Mouse (Mus musculus) MN1 (cell line): ENCODE measurements around the gene Ccnl1.
A peak's percentile ranks its signal among the peaks of the same experiment; 100 is the strongest.

Experiments
- DNase-seq: peaks from one replicate; pipeline ENCODE4 v3.0.0-alpha.2; 2016; ENCODE audit warnings: low spot score

Ccnl1 gene

DNA sequence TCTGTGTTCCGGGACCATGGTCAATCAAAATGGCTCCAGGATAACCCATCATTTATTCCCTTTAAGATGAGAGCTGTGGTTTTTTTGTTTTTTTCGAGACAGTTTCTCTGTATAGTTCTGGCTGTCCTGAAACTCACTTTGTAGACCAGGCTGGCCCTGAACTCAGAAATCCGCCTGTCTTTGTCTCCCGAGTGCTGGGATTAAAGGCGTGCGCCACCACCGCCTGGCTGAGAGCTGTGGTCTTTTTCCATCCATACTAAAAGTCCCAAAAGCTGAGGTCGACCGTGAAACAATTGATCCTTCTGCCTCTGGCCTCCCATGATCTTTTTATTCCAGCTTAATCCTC, 764 bp upstream of the Ccnl1 start:
- DNase-seq = peak; percentile 45

DNA sequence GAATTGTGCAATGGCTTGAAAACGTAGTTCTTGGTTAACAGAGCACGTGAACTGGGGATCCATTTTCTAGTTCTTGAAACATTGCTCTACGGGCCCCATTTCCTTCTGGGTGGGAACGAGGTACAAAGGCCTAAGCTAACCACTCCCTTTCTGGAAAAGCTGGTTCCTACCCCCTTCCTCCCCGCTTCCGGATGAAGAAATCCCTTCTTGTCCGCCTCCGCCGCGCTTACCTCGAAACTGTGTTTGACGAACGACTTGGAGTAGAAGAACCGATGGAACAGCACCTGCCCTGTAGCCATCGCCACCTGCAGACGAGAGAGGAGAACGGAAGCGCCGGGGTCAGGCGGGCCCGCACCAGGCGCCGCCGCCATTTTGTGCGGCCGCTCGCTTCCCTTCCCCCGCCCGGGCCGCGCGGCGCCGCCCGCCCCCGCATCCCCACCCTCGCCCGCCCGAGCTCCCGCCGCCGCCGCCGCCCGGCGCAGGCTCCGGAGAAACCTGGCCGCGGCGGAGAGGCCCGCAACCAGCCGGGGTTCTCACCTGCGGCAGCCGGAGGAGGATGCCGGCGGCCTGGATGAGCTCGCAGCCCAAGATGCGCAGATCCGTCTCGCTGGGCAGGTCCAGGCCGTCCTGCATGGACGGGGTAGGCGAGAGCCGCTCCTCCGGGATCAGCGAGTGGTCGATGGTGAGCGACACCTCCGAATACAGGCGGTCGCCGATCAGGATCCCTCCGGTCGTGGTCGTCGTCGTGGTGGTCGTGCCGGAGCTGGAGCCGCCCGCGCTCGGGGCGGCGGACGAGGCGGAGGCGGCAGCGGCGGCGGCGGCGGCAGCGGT, 563 bp downstream of the Ccnl1 start:
- DNase-seq = peak; percentile 85

DNA sequence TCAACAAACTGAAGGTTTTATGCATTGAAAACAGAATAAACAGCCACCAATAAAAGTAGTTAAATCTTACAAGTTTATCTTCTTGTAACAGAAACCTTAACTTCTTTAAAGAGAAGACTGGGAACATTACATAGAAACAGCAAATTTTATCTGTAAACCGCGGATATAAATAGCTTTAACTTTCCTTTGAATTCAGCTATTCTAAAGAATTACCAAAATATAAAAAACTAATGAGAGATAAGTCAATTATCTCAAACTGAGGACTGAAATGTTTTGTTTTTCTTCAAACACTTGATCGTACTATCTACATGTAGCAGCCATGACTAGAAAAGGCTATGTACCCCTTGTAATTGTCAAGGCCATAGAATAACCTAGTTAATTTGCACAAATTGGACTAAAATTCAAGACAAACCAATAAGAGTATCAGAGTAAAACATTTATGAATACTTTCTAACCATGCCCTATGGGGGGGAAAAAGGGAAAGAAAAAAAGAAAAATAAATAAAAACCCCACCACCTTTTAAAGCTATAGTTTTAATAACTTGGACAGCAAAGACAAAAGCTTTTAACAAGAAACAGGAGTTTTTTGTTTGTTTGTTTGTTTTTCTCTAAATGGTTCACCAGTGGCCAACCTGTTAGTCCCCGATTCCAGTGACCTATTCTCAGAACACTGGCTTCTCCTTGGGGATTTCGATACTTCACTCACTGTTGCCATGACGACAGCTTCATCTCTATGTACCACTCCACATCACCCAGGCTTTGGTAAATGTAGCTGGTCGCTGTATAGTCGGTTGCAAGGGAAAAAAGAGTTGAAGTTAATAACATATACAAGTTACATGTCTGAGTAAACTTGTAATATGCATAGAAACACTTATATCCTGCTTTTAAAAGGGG, 3.3 kb downstream of the Ccnl1 start:
- DNase-seq = peak; percentile 79

DNA sequence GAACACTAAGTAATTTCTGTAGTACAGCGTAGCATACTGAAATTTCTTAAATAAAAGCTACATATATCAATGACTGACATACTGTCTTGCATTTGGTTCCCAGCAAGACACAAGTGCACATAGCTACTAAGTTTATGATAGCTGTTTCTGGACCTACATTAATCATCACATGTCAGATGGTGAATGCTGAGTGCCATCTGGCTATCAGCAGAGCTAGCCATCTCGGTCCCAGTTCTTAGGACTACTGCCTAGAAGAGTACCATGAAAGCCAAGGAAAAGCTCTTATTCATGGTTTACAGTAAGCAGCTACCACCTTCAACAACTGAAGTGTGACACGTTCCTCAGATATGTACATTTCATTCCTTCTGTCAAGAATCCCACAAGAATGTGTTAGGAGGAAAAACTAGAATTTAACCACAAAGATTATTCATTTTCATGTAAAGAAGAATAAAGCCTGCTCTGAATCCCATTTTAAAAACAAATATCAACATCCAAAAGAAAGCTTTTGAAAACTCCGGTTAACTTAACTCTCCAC, 7.2 kb downstream of the Ccnl1 start:
- DNase-seq = no peak

DNA sequence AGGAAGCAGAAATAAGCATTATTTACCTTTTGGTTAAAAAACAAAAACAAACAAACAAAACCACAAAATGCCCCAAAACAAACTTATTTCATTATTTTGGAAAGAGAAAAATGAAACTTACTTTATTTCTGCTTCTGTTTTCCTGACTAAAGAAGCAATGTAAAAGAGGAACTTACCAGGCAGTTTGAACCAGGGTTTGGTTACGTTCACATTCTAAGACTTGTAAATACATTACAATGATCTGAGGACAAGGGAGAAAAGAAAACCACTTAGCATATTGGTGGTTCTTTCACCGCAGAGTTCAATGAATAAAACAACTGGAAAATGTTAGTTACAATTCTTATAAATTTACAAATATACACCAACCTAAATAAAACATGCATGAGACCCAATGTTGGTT, 7.7 kb downstream of the Ccnl1 start:
- no peak for DNase-seq

DNA sequence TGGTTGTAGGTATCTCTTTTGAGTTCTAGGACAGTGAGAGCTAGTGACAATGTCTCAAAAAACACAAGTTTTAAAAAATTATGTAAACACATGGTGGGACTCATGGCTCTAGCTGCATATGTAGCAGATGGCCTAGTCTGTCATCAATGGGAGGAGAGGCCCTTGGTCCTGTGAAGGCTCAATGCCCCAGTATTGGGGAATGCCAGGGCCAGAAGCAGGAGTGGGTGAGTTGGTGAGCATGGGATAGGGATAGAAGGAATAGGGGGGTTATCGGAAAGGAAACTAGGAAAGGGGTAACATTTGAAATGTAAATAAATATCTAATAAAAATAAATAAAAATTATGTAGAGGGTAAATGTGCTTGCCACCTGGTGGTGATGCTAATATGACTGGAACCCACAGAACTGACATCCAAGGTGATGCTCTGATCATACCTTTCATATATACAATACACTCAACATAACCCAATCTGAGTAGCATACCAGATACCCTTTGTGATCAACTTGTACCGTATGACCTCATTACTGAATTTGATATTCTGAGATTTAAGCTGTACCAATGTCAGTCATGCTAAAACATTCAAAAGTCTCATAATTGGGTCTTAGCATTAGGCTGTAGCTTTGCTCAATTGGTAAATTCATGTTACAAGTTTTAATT, 12.6 kb downstream of the Ccnl1 start:
- no peak for DNase-seq

DNA sequence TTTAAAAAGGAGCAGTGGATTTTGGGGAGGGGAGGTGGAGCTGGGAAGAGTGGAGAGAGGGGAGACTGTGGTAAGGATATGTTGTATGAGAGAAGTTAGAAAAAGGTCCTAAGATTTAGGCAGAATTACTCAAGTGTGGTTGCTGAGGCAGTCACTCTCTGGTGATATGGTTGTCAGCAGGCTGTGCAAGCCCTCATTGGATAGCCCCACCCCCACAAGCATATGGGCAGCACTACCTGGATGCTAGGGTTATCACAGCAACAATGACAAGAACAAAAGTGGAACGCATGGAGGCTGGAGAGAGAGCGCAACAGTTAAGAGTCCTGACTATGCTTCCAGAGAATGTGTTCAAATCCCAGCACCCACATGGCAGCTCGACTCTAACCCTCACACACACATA, 13.3 kb downstream of the Ccnl1 start:
- no peak for DNase-seq

DNA sequence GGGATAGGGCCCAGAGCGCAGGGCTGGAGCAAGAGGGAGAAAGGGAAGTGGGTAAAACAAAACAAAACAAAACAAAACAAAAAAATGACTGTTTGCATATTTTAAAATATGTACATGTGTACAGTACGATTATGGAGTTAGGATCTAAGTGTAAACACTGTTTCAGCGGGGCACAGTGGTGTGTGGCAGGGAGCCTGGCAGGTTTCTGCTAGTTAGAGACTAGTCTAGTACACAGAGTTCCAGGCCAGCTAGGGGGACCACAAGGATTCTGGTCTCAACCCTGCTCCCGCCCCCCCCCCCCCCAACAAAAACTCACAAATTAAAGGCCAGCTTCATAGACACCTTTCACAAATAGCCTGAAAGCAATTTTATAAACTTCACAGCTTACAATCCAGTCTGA, 14.6 kb downstream of the Ccnl1 start:
- DNase-seq = no peak

DNA sequence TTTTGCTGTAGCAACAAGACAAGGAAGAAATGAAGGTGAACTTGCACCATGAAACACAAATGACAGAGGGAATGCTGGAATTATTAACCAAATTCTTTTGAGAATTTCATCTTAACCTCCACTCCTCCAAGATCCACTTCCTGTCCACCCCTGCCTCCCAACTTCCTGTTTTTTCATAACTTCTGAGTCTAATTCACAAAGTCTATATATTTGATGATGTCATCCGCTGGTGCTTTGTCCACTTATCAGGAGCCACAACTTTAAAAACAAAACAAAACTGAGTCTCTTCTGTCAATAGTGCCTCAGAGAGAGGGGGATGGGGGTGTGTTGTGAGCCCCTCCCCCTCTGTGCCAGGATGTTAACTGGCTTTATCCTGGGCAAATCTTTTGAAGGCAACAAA, 17.0 kb downstream of the Ccnl1 start:
- DNase-seq = no peak

DNA sequence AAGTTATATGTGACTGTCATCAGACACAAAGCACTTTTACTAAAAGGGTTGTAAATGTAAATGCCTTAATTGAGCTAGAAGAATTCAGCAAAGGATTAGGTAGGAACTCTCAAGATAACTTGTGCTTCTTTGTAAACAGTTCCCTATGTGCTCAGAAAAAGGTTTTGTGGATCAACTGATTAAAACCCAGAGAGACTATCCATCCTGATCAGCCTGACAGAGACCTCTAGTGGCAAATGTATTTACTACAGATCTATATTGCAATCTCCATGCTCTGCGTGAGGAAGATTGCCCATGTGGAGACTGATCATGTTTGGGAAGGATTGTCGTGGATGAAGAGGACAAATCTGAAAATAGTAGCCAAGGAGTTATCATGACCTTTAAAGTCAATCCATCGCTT, 19.8 kb downstream of the Ccnl1 start:
- peak; percentile 63 for DNase-seq

DNA sequence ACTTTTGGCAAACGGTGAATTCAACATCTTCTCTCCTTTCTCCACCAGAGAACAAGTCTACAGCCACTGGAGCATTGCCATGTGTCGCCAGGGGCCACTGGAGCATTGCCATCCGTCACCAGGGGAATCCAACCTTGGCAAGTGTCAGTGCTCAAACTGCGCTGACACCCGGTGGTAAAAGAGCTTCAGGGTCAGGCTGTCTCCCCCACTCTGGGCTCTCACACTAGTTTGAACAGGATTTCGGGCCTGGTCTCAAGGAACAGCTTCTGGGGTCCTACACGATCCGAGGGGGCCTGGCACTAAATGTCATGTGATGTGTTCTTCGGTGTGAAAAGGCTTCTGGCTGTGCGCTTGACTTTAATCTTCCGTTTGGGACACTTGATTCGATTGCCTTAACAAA, 21.7 kb downstream of the Ccnl1 start:
- DNase-seq = no peak

DNA sequence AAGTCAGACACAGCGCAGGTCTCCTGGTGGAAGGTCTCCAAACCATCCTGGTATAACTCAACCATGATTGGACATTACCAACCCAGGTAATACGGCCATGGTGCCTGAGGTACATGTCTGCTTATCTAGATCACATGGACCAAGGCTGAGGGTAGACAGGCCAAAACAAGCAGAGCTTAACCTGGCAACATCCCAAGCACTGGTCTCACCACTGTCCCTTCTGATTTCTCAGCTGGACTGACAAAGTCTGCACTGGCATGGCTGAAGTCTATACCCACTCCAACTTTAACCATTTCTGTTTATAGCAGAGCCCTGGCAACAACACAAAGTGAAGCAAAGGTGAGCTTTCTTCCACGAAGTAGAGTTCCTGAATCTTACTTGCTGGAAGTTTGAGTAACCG, 22.9 kb downstream of the Ccnl1 start:
- no peak for DNase-seq

DNA sequence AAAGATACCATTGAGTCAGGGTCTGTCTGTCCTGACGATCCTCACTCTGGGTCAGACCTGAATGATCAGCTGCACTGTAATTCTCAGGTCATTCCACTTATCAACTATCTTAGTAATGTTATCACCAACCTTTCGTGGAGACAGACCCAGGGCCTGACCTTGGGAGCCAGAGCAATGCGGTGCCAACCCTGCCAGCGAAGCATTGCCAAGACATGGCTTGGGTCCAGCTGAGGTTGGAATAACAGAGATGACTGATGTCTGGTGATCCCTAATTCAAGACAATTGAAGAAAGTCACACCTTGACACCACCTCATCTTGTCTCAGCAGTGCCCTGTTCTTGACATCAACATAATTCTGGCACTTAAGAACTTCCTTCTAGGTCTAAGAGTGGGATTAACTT, 24.3 kb downstream of the Ccnl1 start:
- DNase-seq = no peak

DNA sequence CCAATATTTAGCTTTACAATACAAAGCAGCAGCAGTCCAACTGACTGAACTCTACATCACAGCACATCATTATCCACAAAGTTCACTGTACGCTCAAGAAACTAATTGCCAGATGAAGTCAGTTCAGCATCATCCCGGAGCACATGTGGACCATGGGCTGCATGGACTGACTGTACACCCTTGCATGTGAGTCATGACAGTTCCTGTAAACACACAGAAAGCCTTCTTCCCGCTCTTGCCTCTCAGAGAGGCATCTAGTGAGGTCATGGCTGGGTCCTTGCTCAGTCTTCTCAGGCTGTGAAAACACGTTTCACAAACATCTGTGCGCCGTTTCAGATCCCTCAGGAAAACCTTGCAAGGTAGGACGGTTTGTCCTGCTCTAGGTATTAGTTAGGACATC, 26.5 kb downstream of the Ccnl1 start:
- DNase-seq = no peak

DNA sequence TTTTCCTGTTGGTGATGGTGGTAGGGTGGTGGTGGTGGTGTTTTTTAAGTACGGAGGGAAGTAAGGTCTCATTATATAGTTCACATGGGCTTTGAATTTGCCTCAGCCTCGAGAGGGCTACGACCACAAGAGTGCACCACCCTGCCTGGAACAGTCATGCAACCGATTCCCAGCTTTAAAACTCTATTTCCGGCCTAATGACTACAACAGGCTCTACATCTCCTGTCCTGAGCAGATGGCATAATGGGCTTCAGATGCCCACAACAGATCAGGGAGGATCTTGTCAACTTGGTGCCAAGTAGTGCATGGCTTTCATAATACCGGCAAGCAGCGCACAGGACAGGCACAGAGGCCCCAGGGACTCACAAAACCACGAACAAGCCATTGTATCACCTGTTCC, 27.4 kb downstream of the Ccnl1 start:
- DNase-seq = no peak

DNA sequence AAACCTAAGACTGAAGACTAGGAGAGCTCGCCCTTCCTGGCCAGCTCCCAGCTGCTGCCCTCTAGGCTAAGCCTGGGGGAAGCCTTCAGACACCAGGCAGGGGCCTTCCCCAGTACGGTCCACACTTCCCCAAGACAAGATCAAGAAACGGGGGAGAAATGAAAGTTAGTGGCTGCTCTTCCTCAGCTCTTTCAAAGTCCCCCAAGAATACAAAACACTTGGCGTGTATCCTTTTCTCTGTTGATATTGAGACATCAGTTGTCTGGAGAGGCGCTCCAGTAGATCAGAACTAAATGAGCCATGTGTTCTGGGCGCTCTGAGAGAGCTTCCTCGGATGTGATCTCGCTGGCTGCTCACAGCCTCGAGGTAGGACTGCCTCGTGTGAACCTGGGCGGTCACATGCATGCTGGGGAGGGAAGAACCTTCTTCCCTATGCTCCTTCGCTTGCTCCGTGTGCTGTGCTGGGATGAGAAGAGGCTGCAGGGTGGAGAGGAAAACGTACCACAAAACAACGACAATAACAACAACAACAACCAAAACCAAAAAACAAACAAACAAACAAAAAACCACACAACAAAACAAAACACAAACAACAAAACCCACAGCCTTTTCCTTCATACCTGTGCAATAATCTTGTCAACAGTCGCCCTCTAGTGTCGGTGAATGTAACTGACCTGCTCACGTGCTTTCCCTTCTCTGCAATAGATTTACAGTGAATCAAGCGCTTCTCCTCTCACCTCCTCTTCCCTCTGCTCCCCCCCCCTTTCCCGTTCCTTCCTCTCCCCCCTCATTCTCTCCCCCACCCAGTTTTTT, 28.0 kb downstream of the Ccnl1 start:
- DNase-seq = peak; percentile 91

DNA sequence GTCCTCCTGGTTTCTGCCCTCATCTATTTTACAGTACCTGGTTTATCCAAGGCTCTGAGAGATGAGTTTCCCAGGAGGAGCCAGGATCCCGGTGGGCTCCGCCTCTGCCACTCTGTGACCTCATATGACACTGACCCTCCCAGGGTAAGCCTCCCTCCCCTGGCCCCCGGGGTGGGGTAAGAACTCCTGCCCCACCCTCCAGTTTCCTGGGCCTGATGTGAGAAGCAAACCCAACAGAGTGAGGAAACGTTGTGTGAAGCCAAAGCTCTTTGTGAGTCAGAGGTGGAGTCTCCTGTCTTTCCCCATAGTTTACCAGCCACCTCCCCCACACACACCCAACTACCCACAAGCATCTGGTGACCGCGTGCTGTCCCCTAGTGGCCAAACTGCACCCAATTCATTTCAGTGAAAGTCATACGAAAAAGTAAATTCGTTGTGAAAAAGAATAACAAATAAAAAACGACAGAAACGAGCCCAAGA, 28.7 kb downstream of the Ccnl1 start:
- DNase-seq = peak; percentile 91

DNA sequence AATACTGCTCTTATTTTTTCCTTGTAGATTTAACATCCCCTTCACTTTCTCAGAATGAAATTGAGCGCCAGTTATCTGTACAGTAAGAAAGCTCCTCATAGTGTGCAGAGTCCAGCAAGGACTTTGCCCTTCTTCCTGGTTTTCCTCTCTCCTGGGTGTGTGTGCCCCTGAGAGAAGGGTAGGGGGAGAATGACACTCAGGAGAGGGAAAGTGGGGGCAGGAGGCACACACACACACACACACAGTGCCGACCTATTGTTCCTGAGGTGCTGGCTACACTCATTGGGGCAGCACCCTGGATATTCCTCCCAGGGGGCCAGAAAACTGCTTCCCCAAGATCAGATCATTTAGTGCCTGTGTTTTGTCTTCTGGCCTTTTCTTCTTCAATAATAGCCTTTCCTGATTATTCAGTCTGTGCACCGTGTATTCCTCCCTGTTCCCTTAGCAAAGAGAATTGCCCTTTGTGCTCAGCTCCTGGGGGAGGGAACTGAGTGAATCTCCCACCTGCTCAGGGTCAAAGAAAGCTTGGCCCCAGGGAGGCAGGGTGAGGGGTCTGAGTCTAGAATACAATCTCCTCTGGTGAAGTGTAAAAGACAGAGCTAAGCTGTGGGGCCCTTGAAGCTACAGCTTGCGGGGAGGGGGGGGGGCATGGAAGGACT, 29.3 kb downstream of the Ccnl1 start:
- no peak for DNase-seq

DNA sequence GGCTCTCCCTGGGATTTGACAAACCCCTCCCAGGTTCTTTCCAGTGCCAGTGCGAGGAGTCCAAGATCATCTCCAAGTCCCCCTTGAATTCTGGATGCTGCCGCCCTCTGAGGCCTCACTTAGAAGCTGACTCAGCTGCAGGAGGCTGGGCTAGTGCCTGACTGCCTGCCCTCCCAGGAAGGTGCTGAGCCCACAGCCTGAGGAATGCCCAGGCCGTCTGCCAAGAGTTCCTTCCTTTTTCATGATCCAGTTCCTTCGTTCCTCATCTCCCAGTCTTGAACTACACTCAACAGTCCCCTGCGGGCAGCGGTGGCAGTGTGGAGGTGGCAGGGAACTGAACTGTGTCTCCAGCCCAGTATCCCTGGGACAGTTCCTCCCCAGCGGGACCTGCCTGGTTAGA, 30.4 kb downstream of the Ccnl1 start:
- peak; percentile 89 for DNase-seq

DNA sequence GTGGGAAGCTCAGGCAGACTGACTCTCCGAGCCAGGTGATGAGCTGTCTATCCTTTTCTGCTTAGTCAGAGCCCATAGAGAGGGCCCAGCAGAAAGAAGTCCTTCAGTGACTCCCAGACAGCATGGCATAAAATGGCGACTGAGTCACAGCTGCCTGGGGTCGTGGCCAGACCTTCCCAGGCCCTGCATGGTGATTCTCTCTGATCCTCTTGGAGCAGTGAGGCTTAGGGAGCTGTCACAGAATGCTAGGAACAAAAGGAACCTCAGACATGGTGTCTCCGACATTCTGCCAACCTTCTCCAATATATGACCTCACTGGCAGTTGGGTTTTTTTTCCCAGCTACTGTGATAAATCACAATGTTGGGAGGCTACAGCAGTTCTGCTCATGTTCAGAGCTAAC, 30.9 kb downstream of the Ccnl1 start:
- peak; percentile 65 for DNase-seq

DNA sequence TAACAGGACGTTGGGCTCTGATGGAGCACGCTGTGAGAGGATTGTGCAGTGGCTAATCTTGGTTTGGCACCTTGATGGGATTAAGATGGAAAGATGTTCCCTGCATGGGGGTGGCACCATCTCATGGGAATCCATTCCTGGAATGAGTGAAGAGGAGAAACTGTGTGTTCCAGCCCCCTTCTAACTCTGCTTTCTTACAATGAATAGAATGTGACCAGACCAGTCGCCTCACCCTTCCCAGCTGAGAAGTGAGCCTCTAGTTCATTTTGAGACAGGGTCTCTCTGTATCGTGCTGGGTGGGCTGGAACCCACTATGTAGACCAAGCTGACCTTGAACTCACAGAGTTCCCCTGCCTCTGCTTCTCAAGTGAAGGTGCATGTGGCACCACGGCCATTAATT, 31.6 kb downstream of the Ccnl1 start:
- no peak for DNase-seq
